Mouse (Mus musculus) gastrocnemius, adult 18-20 months (tissue): ENCODE measurements around the gene Jak1. TPM values are rescaled to one million over a fixed set of nuclear protein-coding genes. Genes with fewer than 3 reads are reported as not detected.
A peak's percentile ranks its signal among the peaks of the same experiment; 100 is the strongest.

ENCODE experiments used
- DNase-seq: peaks from one replicate; pipeline ENCODE4 v3.0.0; 2021; ENCODE audit warnings: low spot score
- long read RNA-seq, 2 experiments: library from polyadenylated mRNA; stranded (forward); transcript quantifications; one replicate each; pipeline ENCODE4 v2.0.0; 2021
- total RNA-seq, 2 experiments: library from RNA; stranded (reverse); gene quantifications; 2 replicates each; pipeline ENCODE4 v1.2.3; 2021

Gene Jak1
- total RNA-seq, result 100 to 1,000 TPM in 1 of 2 experiments, 10 to 100 TPM in 1; 96.1 to 106 TPM
- long read RNA-seq, experiment 1, full-length matches to known transcripts, result 51 of 97 reads
- long read RNA-seq, experiment 1, partial matches to known transcripts, result 41 of 97 reads
- long read RNA-seq, experiment 1, other reads (novel, unspliced or antisense), result 5 of 97 reads
- long read RNA-seq, experiment 2, full-length matches to known transcripts, result 52 of 81 reads
- long read RNA-seq, experiment 2, partial matches to known transcripts, result 24 of 81 reads
- long read RNA-seq, experiment 2, other reads (novel, unspliced or antisense), result 5 of 81 reads

DNA sequence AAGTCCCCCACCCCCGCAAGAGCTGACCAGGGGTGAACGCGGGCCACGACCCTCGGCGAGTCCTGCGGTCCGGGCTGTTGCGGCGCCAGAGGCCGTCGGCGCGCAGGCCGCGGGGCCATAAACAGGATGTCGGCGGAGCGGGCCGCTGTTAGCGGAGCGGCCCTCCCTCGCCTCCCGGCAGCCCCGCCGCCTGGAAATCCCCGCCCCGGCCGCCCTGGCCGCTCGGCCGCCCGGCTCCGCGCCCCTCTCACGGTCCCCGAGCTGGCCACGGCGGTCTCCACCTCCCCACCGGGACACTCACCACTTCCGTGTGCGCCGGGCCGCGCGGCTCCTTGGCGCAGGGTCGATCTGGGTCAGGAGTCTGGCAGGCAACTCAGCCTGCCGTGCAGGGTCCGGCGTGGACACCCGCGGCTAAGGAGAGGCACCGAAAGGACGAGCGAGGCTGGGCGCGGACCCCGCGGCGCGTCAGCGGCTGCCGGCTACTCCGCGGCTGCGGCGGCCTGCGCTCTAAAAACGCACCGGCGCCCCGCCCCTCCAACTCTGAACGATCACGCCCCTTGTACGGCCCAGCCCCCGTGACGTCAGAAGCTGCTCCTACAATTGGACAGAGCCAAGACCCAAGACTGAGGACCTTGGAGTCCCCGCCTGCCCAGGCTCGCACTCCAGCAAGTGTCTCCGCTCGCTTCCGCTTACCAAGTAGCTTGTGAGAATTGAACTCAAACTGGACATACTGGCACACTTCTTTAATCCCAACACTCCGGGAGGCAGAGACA lies at the start of gene Jak1:
TSS of gene Jak1 (minus strand) at position 542 of the 773 bp plus-strand sequence.
- peak; percentile 99 for DNase-seq

DNA sequence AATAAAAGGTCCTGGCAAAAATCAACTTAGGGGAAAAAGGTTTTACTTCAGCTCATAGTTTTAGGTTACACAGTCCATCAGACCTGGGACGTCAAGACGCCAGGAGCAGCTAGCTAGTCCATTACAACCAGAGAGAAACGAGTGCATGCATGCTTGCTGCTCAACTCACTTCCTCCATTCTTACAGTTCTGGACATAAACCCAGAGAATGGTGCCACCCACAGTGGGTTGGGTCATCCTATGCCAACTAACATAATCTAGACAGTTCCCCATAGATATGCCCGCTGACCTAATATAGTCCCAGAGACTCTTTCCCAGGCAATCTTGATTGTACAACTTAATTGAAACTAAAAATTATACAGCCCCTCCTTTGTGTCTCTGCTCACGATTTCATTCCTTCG lies 47.0 kb upstream of the Jak1 start:
- no peak for DNase-seq

DNA sequence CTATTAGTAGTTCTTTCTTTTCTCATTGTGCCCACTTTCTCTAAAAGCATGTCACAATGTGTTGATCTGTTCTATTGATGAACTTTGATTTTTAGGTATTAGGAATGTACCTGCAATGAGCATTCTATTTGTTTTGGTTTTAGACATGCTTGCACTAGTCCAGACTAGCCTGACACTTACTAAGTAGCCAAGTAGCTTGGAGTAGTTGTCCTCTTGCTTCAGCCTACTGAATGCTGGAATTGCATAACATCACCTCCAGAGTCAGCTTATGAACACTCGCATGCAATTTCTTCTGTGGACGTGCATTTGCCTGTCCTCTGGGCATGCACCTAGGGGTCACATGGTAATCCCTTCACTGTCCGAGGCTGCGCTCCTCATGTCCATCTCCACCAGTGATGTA lies 43.1 kb upstream of the Jak1 start:
- DNase-seq, result no peak

DNA sequence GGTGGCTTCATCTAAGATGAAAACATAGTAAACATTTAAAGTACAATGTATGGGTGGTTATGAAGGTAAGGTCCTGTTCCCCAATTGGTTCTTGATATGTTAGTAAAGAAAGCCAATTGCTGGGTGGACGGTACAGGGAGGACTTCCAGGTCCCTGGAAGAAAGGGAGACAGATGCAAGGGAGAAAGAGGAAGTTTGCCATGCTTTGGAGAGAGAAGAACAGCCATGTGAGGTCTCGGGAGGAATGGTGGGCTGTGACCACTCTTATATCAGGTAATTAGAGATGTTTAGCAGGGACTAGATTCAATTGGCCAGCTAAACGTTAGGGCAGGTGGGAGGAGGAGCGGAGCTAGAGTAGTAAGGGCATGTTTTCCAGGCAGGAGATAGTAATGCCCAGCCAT lies 42.2 kb upstream of the Jak1 start:
- no peak for DNase-seq

DNA sequence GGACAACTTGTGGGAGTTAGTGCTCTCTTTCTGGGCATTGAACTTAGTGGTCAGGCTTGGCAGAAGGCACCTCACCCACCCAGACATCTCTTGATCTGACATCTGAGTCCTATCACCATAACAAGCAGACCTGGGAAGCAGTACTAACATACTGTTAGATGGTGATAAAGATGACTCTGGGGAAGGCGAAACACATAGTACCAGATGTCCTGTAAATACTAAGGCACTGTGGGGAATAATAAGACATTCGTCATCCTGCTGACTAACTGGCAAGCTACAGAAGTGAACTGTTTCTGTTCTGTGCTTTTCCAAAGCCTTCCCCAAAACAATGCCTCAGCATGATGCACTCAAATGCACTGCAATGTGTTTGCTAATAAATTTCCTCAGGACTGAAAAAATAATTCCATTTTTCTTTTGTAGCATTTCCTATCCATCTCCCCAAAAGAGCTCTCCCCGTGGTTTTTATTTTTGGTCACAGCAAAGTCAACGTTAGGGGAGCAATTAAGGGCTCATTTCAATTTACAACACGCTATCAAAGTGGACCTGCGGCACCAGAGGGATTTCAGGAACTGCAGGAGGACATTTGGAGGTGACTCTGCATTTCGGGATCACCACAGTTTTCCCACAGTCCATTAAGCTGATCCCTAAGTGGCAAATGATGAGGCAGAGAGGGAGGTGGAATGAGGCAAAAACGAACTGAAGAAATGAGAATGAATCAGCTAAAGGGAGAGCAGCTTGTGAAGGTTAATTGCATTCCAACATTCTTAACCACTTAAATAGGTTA lies 41.2 kb upstream of the Jak1 start:
- DNase-seq, result no peak

DNA sequence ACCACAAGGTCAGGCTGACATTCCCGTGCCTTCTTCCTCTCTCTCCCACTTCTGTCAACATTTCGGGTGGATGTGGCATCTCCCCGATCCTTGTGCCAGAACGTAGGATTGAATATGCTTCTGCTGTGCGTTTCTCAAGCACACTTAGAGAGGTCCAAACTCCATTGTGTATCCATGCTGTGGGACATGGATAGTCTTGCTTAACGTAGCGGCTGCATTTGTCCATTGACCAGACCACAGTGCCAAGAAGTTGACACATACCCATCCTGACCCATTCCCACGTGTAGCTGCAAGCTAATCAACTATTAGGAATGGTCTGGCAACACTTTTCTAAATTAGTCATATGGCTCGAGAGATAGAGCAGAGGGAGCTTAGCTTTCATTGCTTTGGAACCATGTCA lies 40.0 kb upstream of the Jak1 start:
- DNase-seq, result no peak

DNA sequence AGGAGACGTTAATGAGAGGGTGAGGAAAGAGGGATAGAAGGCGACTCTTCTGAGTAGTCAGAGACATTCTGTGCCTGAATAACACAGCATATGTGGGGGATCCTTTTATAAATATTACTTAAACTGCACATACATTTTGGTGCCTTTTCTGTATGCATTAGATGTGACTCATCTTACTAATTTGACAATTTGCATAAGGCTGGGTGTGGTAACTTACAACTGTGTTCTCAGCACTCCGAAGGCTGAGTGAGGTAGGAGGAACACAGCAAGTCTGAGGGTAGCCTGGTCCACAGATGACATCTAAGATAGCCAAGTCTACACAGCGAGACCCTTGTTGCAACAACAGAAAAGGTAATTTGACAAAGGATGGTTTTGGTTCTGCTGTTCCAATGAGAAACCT lies 39.0 kb upstream of the Jak1 start:
- DNase-seq, result no peak

DNA sequence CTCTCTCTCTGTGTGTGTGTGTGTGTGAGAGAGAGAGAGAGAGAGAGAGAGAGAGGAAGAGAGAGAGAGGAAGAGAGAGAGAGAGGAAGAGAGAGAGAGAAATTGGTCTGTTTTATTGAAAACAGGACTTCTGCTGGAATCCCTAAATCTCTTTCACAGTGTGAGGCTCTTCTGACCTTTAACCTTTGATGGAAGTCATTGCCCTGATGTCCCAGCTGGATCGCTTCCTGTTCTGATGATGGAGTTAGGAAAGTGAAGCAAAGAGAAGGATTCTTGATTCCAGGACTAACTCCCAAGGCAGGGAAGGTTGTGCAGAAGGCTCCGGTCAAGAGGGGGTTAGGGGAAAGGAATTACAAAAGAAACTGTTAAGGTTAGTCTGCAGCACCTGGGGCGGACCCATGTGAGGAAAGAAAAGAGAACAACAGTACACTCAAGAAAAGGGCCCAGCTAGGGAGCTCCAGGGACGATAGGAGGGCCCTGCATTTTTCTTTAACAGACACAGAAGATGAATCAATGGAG lies 35.4 kb upstream of the Jak1 start:
- DNase-seq, result no peak

DNA sequence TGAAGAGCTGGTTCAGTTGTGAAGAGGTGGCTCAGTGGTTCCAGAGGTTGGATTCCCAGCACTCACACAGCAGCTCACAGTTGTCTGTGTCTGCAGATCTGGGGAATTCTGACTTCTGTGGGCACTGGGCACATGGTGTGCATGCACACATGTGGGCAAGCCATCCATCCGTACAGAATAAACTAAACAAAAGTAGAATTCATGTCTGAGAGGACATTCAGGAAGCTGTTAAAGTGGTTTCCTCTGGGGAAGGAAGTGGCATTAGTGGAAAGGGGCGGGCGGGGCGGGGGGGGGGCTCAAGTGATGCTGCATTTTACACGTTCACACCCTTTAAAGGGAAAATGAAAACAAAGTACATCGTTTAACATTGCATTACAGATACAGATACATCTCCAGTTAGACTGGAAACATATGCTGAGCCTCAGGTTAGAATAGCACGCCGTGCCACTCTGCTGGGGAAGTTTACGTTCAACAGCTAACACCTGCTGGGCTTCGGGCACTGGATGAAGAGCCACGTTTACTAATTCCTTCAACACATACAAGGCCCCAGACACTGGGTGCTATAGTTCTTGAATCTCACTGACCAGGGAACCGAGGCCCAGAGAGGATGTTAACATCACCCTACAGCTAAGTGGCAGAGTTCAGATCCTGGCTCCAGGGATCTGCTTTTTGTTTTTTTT lies 33.4 kb upstream of the Jak1 start:
- DNase-seq, result no peak

DNA sequence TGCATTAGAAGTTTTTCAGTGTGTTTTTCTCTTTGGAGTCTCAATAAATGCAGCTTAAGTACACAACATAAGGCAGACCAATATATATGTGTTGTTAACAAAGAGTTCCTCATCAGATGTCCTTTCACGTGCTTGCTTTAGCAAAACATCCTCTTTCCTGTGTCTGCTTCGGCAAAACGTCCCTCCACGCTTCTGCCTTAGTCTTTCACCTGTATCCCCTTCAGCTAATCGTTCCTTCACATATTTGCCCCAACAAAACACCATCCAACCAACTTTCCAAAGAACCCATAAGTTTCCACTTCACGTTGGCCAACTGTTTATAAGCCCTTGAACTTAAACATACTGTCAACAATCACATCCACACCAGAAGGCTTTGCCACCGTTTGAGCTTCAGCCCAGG lies 31.8 kb upstream of the Jak1 start:
- DNase-seq, result no peak

DNA sequence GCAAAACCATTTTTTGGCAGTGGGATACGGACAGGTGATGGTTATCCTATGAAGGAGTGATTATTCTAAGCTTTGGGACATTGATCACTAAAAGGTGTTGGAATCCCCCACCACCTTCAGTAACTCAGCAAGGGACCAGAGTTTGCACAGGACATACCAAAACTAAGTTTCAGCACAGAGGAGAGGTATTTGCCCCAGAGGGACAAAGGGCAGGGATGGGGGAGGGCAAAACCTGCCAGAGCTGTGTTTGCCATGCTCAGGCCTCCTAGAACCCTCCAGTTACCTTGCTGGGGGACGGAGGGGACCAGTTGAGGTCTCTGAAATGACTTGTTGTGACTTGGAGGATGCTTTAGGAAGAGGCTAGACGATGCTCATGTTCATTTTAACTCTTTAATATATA lies 30.7 kb upstream of the Jak1 start:
- DNase-seq, result no peak

DNA sequence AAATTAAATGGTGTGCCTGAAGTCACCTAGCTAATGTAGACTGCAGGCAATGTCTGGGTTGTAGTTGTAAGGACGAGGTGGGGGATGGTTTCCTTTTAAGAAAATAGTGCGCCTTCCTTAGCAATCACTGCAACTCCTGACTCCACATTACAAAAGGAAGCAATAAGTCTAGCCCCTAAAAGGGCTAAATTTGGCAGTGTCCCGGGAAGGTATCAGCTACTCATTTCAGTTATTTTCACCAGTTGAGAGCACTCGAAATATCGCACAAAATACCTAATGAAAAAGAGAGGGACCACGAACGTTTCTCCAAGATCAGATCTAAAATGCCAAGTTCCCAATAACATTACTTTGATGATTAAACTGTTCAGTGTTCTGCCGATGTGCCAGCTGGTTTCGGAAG lies 28.6 kb upstream of the Jak1 start:
- no peak for DNase-seq

DNA sequence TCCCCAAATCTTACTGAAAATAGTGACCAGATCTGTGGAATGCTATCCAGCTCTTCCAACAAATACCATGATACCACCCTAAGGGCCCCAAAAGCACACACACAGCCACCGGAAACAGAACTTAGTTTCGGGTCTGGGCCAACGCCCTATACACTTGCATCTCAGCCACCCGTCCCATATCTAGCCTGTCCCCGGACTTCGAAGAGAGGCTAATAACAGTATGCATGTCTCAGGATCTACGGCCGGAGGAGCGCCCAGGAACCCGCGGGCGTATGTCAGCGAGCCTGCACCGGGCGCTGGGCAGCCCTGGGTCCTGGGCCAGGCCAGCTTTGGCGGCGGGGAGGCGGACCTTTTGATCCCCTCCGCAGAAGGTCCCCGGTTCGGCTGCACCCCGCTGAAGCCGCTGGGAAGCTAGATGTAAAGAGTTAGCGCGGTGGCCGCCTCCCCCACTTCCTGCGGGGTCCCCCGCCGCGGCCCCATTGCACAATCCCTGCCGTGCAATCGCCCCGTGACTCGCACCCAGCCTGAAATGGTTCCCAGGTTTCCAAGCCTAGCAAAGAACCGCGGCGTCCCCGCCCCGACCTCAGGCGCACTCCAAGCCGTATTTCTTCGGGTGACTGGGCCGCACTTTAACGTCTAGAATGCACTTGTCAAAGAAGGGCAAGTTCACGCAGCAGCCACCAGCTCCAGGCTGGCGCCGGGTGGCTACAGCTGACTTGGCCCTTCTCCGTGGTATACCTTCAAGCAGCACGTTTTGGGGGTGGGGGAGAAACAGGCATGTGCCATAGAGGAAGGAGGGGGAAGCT lies 27.9 kb upstream of the Jak1 start:
- peak; percentile 79 for DNase-seq

DNA sequence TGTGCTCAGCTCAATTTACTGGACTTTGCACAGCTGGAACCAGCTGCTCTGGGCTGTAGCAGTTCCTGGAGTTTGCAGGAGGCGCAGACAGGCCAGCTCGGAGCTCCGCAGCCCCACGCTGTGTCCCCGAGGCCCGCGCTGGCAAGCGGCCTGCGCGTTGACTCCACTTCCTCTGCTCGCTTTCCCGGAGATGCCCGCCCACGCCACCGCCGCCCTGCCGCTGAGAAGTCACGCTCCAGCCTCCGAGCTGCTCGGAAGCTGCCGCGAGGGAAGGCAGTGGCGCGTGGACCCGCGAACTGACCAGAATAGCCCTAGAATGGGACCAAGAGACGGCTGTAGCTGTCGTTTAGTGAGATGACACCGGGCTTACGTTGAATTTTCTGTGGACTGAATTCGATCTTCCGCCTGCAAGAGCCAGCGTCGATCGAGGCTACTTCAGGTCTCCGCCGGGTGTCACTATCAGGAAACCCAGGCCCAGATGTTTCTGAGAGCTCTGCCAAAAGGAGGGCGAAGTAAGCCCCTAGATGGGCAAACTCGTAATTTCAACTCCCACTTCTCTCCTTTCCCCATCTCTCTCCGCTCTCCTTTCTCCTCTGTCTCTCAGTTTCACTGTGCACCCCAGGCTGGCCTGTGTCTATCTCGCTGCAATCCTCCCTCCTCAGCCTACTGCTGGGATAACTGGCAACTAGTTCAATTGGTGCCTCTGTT lies 27.1 kb upstream of the Jak1 start:
- peak; percentile 84 for DNase-seq

DNA sequence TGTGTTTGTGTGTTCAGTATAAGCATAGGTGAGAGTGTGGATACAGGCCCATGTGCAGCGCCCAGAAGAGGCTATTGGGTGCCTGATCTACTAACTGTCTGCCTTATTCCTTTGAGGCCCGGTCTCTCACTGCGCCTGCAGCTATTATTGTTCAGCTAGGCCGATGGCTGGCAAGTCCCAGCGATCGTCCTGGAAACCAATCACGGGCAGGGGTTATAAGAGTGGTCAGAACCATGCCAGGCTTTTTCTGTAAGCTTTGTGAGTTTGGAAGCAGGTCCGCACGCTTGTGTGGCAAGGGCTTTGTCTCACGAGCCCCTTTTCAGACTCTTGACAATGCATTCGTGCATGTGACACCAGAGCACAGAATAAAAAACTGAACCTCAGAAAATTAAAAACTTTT lies 23.2 kb upstream of the Jak1 start:
- no peak for DNase-seq

DNA sequence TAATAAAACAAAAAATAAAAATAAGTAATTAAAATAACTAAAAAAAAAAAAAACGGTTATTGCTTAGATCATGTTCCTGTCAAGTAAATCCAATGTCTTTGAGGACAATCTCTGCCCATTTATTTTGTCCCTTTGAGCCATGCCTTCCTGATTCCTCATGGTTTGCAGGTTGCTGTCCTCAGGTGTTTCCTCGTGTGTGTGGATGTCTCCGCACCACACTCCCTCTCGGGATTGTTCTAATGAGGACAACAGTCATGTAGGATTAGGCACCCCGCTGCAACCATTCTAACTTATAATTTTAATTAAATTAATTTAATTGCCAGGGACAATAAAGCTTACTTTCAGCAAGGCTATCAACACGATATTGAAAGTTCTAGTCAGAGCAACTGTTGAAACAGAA lies 21.5 kb upstream of the Jak1 start:
- DNase-seq, result no peak

DNA sequence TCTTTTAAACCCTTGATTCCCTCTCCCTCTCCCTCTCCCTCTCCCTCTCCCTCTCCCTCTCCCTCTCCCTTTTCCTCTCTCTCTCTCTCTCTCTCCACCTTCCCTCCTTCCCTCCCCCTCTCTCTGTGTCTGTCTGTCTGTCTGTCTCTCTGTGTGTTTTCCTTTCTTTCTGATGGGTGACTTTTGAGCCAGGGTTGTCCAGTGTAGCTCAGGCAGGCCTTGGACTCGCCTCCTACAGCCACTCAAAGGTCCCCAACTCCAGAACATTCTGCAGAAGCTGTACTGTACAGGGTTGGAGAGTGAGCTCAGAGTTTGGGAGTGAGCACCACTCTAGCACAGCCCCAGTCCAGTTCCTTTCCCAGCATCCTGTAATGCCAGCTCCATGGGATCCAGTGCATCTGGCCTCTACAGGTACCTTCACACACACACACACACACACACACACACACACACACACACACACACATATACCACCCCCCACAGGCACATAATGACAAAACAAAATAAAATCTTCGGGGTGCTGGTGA lies 20.9 kb upstream of the Jak1 start:
- DNase-seq, result no peak

DNA sequence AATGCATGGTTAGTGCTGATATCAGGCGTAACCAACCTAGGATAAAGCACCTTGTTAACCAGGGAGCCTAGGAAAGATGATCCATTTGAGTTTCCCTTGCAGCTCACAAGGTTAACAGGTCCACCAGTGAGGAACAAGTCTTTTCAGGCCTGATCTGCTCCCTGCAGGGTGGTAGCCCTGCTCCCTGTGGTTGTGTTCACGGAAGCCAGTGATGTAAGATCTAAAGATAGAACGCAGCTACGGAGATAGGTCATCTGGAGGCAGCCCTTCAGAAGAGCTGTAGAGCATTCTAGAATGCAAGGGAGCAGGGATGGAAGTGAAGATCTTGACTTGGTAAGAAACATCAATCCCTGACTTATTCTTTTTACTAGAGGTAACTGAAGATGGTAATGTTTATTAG lies 18.9 kb upstream of the Jak1 start:
- peak; percentile 58 for DNase-seq

DNA sequence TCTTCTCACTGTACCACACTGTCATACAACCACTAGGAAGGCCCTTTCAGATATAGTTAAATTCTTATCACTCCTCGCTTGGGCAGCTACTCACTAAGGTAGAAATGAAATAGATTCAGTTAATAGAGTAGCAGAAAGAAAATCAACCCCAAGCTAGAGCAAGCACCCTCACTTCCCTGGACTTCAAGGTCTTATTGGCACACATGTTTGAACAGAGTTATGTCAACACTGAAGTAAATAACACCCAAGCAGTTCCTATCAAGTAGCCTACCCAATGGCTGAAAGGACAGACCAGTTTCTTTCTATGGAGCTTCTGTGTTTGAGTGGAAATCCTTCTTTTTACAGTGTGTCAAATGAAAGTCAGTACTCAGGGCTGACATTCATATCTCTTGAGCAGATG lies 17.2 kb upstream of the Jak1 start:
- no peak for DNase-seq

DNA sequence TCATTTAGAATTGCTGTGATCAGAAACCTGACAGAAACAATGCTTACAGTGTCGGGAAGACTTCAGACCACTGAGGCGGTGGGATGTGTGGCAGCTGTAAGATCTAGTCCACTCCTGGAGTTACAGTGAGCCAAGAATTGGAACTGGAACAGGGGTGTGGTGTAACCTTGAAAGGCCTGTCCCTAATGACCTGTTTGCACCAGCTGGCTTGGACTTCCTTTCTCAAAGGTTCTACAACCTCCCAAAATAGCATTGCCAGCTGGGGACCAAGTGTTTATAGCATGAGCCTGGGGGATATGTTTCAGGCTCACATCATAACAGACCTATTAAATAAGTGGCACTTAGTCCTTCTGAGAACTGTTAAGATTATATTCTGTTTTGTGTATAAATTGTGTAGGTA lies 15.0 kb upstream of the Jak1 start:
- DNase-seq, result peak; percentile 67
